Mouse (Mus musculus) midbrain, embryonic 15.5 days (tissue): ENCODE data around the gene Arsa. TPM values are rescaled to one million over a fixed set of nuclear protein-coding genes. Genes with fewer than 3 reads are reported as not detected.

ENCODE experiments used
- ATAC-seq: fragments of 200-750 bp; cut with Nextera tagmentation; replicated peaks from 2 replicates; pipeline ENCODE4 v1.8.0; 2017; ENCODE audit warnings: moderate TSS enrichment
- H3K27ac ChIP-seq: fragments of 300-500 bp; sonication (generic); 2 replicates; pipeline ENCODE4 v1.5.1; 2015; ENCODE audit warnings: mild to moderate bottlenecking, inconsistent platforms
- H3K27me3 ChIP-seq: fragments of 300-500 bp; sonication (generic); replicated peaks from 2 replicates; pipeline ENCODE4 v1.6.1; 2015; ENCODE audit warnings: inconsistent platforms
- H3K36me3 ChIP-seq: fragments of 300-500 bp; sonication (generic); replicated peaks from 2 replicates; pipeline ENCODE4 v1.6.1; 2015; ENCODE audit warnings: inconsistent platforms
- H3K4me1 ChIP-seq: fragments of 300-500 bp; sonication (generic); 2 replicates; pipeline ENCODE4 v1.6.1; 2015; ENCODE audit warnings: inconsistent platforms
- H3K4me2 ChIP-seq: fragments of 300-500 bp; sonication (generic); 2 replicates; pipeline ENCODE4 v1.6.1; 2015; ENCODE audit warnings: inconsistent platforms, mild to moderate bottlenecking, moderate library complexity
- H3K4me3 ChIP-seq: fragments of 300-500 bp; sonication (generic); 2 replicates; pipeline ENCODE4 v1.5.1; 2015; ENCODE audit warnings: mild to moderate bottlenecking, inconsistent platforms
- H3K9ac ChIP-seq: fragments of 300-500 bp; sonication (generic); 2 replicates; pipeline ENCODE4 v1.6.1; 2015; ENCODE audit warnings: mild to moderate bottlenecking, inconsistent platforms
- H3K9me3 ChIP-seq: fragments of 300-500 bp; sonication (generic); 2 replicates; pipeline ENCODE4 v1.6.1; 2016; ENCODE audit warnings: inconsistent platforms
- WGBS: fragments of 180-500 bp; shearing (Covaris S2); methylation state at CpG from one replicate; pipeline ENCODE4 v1.1.7; 2015; ENCODE audit warnings: mixed read lengths; 5-methylcytosine and 5-hydroxymethylcytosine counted together
- polyA plus RNA-seq: library from polyadenylated mRNA; unstranded; fragments of >200 nt; fragmentation: Nextera tagmentation; extraction: Ambion mirVana; gene quantifications from 2 replicates; pipeline ENCODE4 v1.2.1, GENCODE M21; 2015

Arsa gene
- polyA plus RNA-seq, 1 experiment from 2014 or later = 31.9 TPM

DNA sequence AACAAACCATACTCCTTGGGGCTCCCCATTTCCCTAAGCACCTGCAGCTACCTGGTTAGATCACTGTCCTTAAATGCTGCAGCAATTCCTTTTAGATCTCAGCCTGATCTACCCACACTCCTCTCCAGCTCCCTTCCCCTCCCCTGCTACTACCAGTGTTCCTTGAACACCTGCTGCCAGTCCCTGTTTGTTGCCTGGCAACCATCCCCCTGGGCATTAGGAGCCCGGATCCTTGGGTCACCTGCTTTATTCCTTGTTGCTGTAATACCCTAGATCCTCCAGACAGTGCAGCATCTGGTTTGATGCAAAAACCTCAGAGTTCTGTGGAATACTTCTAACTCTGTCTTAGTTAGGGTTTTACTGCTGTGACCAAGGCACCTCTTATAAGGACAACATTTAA, 12.2 kb downstream of the Arsa start:
- H3K4me3 ChIP-seq = no peak overlapping the region
- H3K4me1 ChIP-seq = peaks cover 9% of the 10 kb centered on the region; the same call in 1 of the 2 replicates
- no peaks in the 10 kb centered on the region for H3K27me3 ChIP-seq
- H3K4me2 ChIP-seq = no peak overlapping the region
- H3K27ac ChIP-seq = peak overlapping the region; percentile 59; the same call in 1 of the 2 replicates
- no peak overlapping the region for H3K9ac ChIP-seq
- peak; percentile 38; the same call in 1 of the 2 replicates for ATAC-seq
- no peaks in the 10 kb centered on the region for H3K9me3 ChIP-seq
- peaks cover 20% of the 10 kb centered on the region for H3K36me3 ChIP-seq
- WGBS = 0% methylated on average over 1 of the region's 1 CpGs

DNA sequence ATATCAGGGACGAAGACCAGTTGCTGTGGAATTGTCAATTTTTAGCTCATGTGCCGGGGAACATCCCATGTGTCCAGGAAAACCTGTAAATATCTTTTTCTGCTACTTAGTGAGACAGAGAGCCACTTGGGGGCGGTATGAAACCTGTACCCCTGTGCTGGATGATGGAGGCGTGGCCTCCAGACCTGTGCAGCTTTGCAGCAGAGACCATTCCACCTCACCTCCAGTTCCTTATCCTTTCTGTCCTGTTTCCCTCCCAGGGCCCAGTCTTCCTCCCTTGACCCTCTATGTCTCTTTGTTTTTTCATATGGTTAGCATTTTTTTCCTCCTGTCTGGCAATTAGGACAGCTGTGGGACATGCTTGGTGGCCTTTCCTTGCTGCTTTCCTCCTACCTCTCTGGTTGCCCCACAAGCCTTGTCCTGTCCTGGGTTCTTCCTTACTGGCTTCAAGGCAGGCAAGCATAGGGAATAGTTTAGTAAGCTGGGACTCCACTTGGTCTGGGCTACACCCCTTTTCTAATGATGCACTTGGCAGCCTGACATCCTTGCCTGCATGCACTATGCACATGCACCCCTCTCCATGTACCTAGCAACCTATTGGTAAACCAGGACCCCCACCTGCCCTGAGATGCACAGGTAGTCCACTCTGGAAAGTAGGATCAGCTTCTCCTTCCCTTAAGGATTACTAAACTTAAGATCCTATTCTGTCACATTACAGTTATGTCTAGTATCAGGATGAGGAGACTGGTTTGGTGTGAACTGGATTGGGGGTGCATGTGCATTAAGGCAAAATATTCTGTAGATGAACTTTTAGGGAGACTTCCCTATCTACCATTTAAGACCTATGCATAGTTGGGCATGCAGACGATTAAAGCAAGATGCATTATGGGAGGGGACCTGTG, 13.6 kb downstream of the Arsa start:
- no peak for ATAC-seq
- H3K27ac ChIP-seq = no peak overlapping the region
- no peak overlapping the region for H3K4me2 ChIP-seq
- no peak overlapping the region for H3K9ac ChIP-seq
- WGBS = 65% methylated on average over 5 of the region's 5 CpGs
- H3K36me3 ChIP-seq = peaks cover 31% of the 10 kb centered on the region
- peaks cover 9% of the 10 kb centered on the region; the same call in 1 of the 2 replicates for H3K4me1 ChIP-seq
- no peaks in the 10 kb centered on the region for H3K27me3 ChIP-seq
- no peak overlapping the region for H3K4me3 ChIP-seq
- H3K9me3 ChIP-seq = no peaks in the 10 kb centered on the region

- WGBS = 81% methylated on average over 7 of the region's 7 CpGs
- H3K4me1 ChIP-seq = peaks cover 13% of the 10 kb centered on the region; the same call in 1 of the 2 replicates
Measured at GRCm38 (mm10) chr15:89462176-89462575, 15.0 kb downstream of the Arsa start.

GRCm38 (mm10) chr15:89461321-89461720, 15.9 kb downstream of the Arsa start:
- Histone ChIP-seq H3K4me2 (no peak overlapping the region), H3K4me3 (no peak overlapping the region), H3K4me1 (peaks cover 13% of the 10 kb centered on the region; the same call in 1 of the 2 replicates), H3K27ac (no peak overlapping the region), H3K9me3 (no peaks in the 10 kb centered on the region), H3K27me3 (no peaks in the 10 kb centered on the region), H3K36me3 (peaks cover 53% of the 10 kb centered on the region), H3K9ac (no peak overlapping the region)
- WGBS = 86% methylated on average over 15 of the region's 15 CpGs
- ATAC-seq = no peak

More at GRCm38 (mm10) chr15:89462176-89462575, 15.0 kb downstream of the Arsa start:
- no peak overlapping the region for H3K4me3 ChIP-seq
- H3K9me3 ChIP-seq = no peaks in the 10 kb centered on the region
- no peak for ATAC-seq
- H3K9ac ChIP-seq = no peak overlapping the region
- no peak overlapping the region for H3K27ac ChIP-seq
- H3K4me2 ChIP-seq = no peak overlapping the region
- H3K27me3 ChIP-seq = no peaks in the 10 kb centered on the region
- peaks cover 44% of the 10 kb centered on the region for H3K36me3 ChIP-seq

DNA sequence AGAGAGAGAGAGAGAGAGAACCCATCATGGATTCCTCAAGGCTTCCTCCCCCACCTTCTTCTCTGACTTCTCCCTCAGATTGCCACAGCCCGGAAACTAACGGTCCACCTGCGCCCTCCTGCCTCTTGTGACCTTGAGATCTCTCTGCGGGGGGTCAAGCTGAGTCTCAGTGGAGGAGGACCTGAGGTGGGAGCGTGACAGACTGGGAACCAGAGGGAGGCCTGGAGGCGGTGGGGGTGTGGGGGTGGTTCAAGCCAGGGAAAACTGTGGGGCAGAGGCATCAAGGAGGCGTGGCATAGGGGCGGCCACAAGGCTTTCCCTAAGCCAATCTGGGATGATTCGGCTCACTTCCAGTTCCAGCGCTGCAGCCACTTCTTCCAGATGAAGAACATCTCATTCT, 16.9 kb downstream of the Arsa start:
- no peak for ATAC-seq
- WGBS = 80% methylated on average over 10 of the region's 10 CpGs
- H3K4me1 ChIP-seq = peaks cover 19% of the 10 kb centered on the region
- no peak overlapping the region for H3K4me2 ChIP-seq
- no peak overlapping the region for H3K9ac ChIP-seq
- H3K27ac ChIP-seq = no peak overlapping the region
- H3K9me3 ChIP-seq = no peaks in the 10 kb centered on the region
- no peak overlapping the region for H3K4me3 ChIP-seq
- H3K36me3 ChIP-seq = peaks cover 53% of the 10 kb centered on the region
- H3K27me3 ChIP-seq = no peaks in the 10 kb centered on the region

DNA sequence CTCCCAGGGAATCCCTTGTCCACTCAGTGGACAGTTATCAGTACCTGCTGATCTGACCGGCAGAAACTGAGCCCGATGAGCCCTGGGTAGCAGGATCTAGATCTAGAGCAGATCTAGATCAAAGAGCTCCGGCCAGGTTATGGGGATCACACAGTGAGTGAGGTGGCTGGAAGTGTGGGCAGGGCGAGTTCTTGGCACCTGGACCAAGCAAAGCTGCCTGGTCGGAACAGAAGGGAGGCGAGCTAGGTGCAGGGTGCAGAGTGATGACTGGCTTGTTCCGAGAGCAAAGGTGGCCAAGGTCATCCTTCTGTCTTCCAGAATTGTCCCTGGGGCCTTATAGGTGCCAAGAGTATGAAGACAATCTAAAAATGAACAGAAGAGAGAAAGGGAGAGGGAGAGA, 17.4 kb downstream of the Arsa start:
- WGBS = 94% methylated on average over 7 of the region's 7 CpGs

DNA sequence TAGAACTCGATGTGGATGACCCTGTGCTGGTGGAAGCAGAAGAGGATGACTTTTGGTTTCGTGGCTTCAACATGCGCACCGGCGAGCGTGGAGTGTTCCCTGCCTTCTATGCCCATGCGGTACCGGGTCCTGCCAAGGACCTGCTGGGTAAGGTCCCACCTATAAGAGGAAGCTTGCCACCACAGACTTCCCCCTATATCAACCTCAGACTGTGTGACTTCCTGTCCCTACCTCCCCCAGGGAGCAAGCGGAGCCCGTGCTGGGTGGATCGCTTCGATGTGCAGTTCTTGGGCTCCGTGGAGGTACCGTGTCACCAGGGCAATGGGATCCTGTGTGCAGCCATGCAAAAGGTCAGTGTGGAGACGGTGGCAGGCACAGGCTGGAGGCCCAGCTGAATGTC, 18.3 kb downstream of the Arsa start:
- Histone ChIP-seq H3K4me2 (no peak overlapping the region), H3K4me3 (no peak overlapping the region), H3K4me1 (peaks cover 22% of the 10 kb centered on the region), H3K27me3 (no peaks in the 10 kb centered on the region), H3K9me3 (no peaks in the 10 kb centered on the region), H3K36me3 (peaks cover 53% of the 10 kb centered on the region), H3K9ac (no peak overlapping the region), H3K27ac (no peak overlapping the region)
- 93% methylated on average over 15 of the region's 15 CpGs for WGBS
- ATAC-seq = no peak

More for the DNA sequence above, 17.4 kb downstream of the Arsa start:
- no peaks in the 10 kb centered on the region for H3K9me3 ChIP-seq
- H3K36me3 ChIP-seq = peaks cover 53% of the 10 kb centered on the region
- no peak overlapping the region for H3K27ac ChIP-seq
- ATAC-seq = no peak
- H3K27me3 ChIP-seq = no peaks in the 10 kb centered on the region
- no peak overlapping the region for H3K4me2 ChIP-seq
- peaks cover 20% of the 10 kb centered on the region for H3K4me1 ChIP-seq
- no peak overlapping the region for H3K4me3 ChIP-seq
- H3K9ac ChIP-seq = no peak overlapping the region

DNA sequence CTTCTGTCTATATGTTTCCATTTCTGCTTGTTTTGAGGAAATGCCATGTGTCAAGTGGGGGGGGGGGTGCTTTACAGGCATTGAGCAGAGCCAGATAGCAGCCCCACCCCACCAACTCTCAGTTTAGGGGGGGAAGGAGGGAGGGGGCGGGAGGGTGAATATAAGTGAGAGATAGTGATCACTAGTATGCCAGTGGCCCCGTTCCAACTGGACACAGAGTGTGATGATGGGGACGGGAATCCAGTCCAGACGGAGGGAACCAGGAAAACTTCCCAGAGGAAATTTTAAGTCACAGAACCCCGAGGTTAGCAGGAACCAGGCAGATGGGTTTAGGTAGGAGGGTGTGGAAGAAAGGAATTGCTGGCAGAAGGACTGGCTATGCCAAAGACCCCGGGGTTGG, 21.6 kb downstream of the Arsa start:
- Histone ChIP-seq H3K27ac (no peak overlapping the region), H3K4me2 (peak overlapping the region; percentile 98), H3K4me1 (peaks cover 32% of the 10 kb centered on the region), H3K9ac (peak overlapping the region; percentile 85), H3K36me3 (peaks cover 38% of the 10 kb centered on the region), H3K27me3 (no peaks in the 10 kb centered on the region), H3K9me3 (no peaks in the 10 kb centered on the region), H3K4me3 (peak overlapping the region; percentile 78)
- ATAC-seq = no peak
- 87% methylated on average over 6 of the region's 6 CpGs for WGBS

DNA sequence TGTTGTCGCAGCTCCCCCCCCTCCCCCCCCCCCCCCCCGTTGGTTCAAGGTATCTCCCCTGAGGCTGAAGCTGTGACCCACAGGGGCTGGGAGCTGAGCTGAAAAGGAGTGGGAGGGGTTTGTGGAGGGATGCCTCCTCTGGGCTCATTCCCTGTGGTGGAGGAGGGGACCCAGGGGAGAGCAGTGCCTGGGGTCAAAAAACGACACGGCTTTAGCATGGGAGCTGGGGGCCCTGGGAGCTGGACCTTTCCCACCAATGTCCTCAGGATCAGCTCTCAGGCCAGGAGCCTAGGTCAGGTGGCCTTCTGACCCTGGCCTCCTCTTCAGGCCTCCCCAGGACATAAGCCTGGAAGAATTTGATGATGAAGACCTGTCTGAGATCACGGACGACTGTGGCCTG, 22.4 kb downstream of the Arsa start:
- peak overlapping the region; percentile 78 for H3K4me3 ChIP-seq
- peak overlapping the region; percentile 85 for H3K9ac ChIP-seq
- H3K4me1 ChIP-seq = peaks cover 32% of the 10 kb centered on the region
- peak overlapping the region; percentile 98 for H3K4me2 ChIP-seq
- peak overlapping the region; percentile 91 for H3K27ac ChIP-seq
- H3K9me3 ChIP-seq = no peaks in the 10 kb centered on the region
- no peak for ATAC-seq
- peaks cover 32% of the 10 kb centered on the region for H3K36me3 ChIP-seq
- no peaks in the 10 kb centered on the region for H3K27me3 ChIP-seq
- WGBS = 13% methylated on average over 4 of the region's 6 CpGs

- under 1% methylated on average over 53 of the region's 53 CpGs for WGBS
Measured at GRCm38 (mm10) chr15:89453865-89454478, 23.3 kb downstream of the Arsa start, which contains the start of gene Mapk8ip2. Gene Mapk8ip2 (plus strand): TSS chr15:89453913.

DNA sequence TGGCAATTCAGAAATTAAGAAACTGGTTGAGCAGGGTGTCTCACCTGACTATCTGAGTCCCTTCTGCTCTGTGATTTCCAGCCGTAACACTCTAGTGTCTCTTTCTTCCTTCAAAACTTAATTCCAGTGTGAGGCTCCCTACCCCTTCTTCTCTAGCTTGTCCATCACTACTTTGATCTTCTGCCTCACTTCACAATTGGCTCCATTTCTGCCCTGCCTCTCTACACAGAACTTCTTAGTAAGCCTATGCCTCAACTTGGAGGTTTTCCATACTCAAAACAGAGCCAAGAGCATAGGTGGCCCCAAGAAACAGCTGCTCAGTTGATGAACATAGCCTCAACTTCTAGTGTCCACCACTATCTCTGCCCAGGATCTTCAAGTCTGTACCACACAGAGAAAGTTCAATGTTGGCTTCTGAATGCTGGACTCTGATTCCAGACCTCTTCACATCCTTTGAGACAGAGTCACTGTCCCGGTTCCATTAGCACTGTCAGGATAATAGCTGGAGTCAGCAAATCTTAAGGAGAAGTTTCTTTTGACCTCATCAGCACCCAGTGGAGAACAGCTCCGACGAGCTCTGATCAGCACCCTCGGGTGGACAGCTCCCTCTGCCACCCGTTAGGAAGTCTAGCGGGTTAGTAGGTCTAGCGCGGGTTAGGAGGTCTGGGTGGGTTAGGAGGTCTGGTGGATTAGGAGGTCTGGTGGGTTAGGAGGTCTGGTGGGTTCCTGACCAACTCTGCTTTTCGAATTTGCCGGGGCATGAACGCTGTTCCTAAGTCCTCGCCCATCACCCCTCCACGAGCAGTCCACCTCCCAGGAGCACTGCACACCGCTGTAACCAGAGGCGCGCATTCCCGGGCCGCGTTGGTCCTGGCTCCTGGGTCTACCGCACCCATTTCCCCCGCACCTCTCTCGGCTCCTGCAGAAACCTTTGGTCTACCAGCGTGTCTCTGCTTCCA, 24.0 kb downstream of the Arsa start:
- WGBS = 5% methylated on average over 24 of the region's 24 CpGs
- Histone ChIP-seq H3K4me3 (peak overlapping the region; percentile 78), H3K27me3 (no peaks in the 10 kb centered on the region), H3K4me1 (peaks cover 31% of the 10 kb centered on the region), H3K9me3 (no peaks in the 10 kb centered on the region), H3K36me3 (peaks cover 18% of the 10 kb centered on the region), H3K27ac (peak overlapping the region; percentile 91), H3K9ac (peak overlapping the region; percentile 85), H3K4me2 (peak overlapping the region; percentile 98)
- peak; percentile 83 for ATAC-seq

More at GRCm38 (mm10) chr15:89453865-89454478, 23.3 kb downstream of the Arsa start, which contains the start of gene Mapk8ip2:
- Histone ChIP-seq H3K36me3 (peaks cover 26% of the 10 kb centered on the region), H3K9ac (peak within 1 kb of the TSS; percentile 85), H3K27me3 (no peaks in the 10 kb centered on the region), H3K9me3 (no peaks in the 10 kb centered on the region), H3K27ac (peak within 1 kb of the TSS; percentile 91), H3K4me3 (peak within 1 kb of the TSS; percentile 78), H3K4me1 (peaks cover 32% of the 10 kb centered on the region), H3K4me2 (peak within 1 kb of the TSS; percentile 98)
- peak; percentile 85 for ATAC-seq
